ENCODE assay signal across 22 mouse cellular contexts in genomic region chr19:10359105-10359946, GRCm38 (mm10). TPM values are rescaled to one million over a fixed set of nuclear protein-coding genes. Genes with fewer than 3 reads are reported as not detected.
"Had no signal": no experiment of that assay in that cellular context is flagged by ENCODE, and none has a peak within 500 bp of the region (broad histone marks: within the 10 kb centered on the region; RNA-seq: fewer than 3 reads in every experiment).

No protein-coding gene starts in this region.

- H3K9me3 ChIP-seq: liver, embryonic 13.5 days; liver, embryonic 15.5 days; lung, embryonic 15.5 days; megakaryocyte, embryonic 14.5 days; midbrain, embryonic 12.5 days; neural tube, embryonic 12.5 days; stomach, embryonic 15.5 days had no signal

- H3K9ac ChIP-seq: liver, embryonic 13.5 days; liver, embryonic 15.5 days; liver, postnatal 0 days; lung, embryonic 15.5 days; midbrain, embryonic 12.5 days; neural tube, embryonic 12.5 days; stomach, embryonic 15.5 days had no signal

- H3K27ac ChIP-seq: liver, embryonic 13.5 days; liver, embryonic 15.5 days; lung, embryonic 15.5 days; macrophage; midbrain, embryonic 12.5 days; neural tube, embryonic 12.5 days; stomach, embryonic 15.5 days had no signal

- H3K4me2 ChIP-seq: liver, embryonic 13.5 days; liver, embryonic 15.5 days; lung, embryonic 15.5 days; midbrain, embryonic 12.5 days; neural tube, embryonic 12.5 days; stomach, embryonic 15.5 days had no signal

- H3K27me3 ChIP-seq: lung, embryonic 15.5 days; midbrain, embryonic 12.5 days; neural tube, embryonic 12.5 days; stomach, embryonic 15.5 days had no signal

- ATAC-seq: liver, postnatal 0 days; lung, postnatal 0 days; midbrain, embryonic 16.5 days had no signal

- H3K36me3 ChIP-seq: liver, embryonic 13.5 days; liver, embryonic 15.5 days; lung, embryonic 15.5 days; midbrain, embryonic 12.5 days; neural tube, embryonic 12.5 days; stomach, embryonic 15.5 days had no signal

- H3K4me3 ChIP-seq: liver, embryonic 13.5 days; liver, embryonic 15.5 days; lung, embryonic 15.5 days; megakaryocyte, embryonic 14.5 days; midbrain, embryonic 12.5 days; neural tube, embryonic 12.5 days; stomach, embryonic 15.5 days had no signal

- H3K4me1 ChIP-seq: liver, embryonic 15.5 days; lung, embryonic 15.5 days; stomach, embryonic 15.5 days had no signal

- DNase-seq: liver, embryonic 13.5 days; liver, postnatal 0 days; lung, adult 2 months; lung, postnatal 14 days; lung, postnatal 36 days; midbrain, embryonic 14.5 days; right cerebral cortex, postnatal 14 days; spleen, adult 18-20 months; thymus, adult 18-20 months; thymus, postnatal 36 days had no signal

RNA-seq across cellular contexts. Expression of gene Syt7, which starts 29.6 kb away (rescaled TPM):
- total RNA-seq: megakaryocyte progenitor cell, adult 5-6 weeks; monocyte, adult 5-6 weeks; neutrophil, adult 5-6 weeks had no signal
- polyA plus RNA-seq: macrophage had no signal

RNA-seq across cellular contexts. Expression of gene Dagla, which starts 54.6 kb away (rescaled TPM):
- total RNA-seq: monocyte, adult 5-6 weeks; neutrophil, adult 5-6 weeks had no signal
